Mouse (Mus musculus) hindbrain, postnatal 0 days (tissue): ENCODE measurements around the gene Best1. TPM values are rescaled to one million over a fixed set of nuclear protein-coding genes. Genes with fewer than 3 reads are reported as not detected.

ENCODE experiments used
- ATAC-seq: fragments of 200-750 bp; cut with Nextera tagmentation; 2 replicates; pipeline ENCODE4 v1.8.0; 2017; ENCODE audit warnings: mild to moderate bottlenecking, moderate TSS enrichment, moderate library complexity
- DNase-seq: peaks from one replicate; pipeline ENCODE4 v3.0.0-alpha.2; 2015; ENCODE audit warnings: low spot score
- H3K27ac ChIP-seq: fragments of 300-500 bp; sonication (generic); 2 replicates; pipeline ENCODE4 v1.5.1; 2014; ENCODE audit warnings: mild to moderate bottlenecking
- H3K27me3 ChIP-seq: fragments of 300-500 bp; sonication (generic); 2 replicates; pipeline ENCODE4 v1.6.1; 2014; ENCODE audit warnings: low read length, mixed read lengths; ENCODE audit not compliant: insufficient read depth
- H3K36me3 ChIP-seq: fragments of 300-500 bp; sonication (generic); 2 replicates; pipeline ENCODE4 v1.6.1; 2014; ENCODE audit warnings: low read length, mixed read lengths; ENCODE audit not compliant: insufficient read depth
- H3K4me1 ChIP-seq: fragments of 300-500 bp; sonication (generic); 2 replicates; pipeline ENCODE4 v1.6.1; 2014; ENCODE audit warnings: antibody characterized with exemption, low read length, mixed read lengths; ENCODE audit not compliant: insufficient read depth
- H3K4me2 ChIP-seq: fragments of 300-500 bp; sonication (generic); 2 replicates; pipeline ENCODE4 v1.6.1; 2014; ENCODE audit warnings: low read depth, mild to moderate bottlenecking, low read length, moderate library complexity, mixed read lengths
- H3K4me3 ChIP-seq: fragments of 300-500 bp; sonication (generic); 2 replicates; pipeline ENCODE4 v1.5.1; 2014; ENCODE audit warnings: low read length
- H3K9ac ChIP-seq: fragments of 300-500 bp; sonication (generic); replicated peaks from 2 replicates; pipeline ENCODE4 v1.6.1; 2014; ENCODE audit warnings: mild to moderate bottlenecking, low read length, moderate library complexity, mixed read lengths
- H3K9me3 ChIP-seq: fragments of 300-500 bp; sonication (generic); 2 replicates; pipeline ENCODE4 v1.6.1; 2016; ENCODE audit warnings: low read length, mixed read lengths
- CTCF ChIP-seq: IDR thresholded peaks from 2 replicates; pipeline ENCODE4 v1.5.1; 2016; ENCODE audit warnings: antibody characterized with exemption, control low read depth, low read depth
- WGBS: fragments of 180-500 bp; shearing (Covaris S2); extraction: QIAGEN DNeasy Blood & Tissue Kit; methylation state at CpG from one replicate; pipeline ENCODE4 v1.1.7; 2014; 5-methylcytosine and 5-hydroxymethylcytosine counted together
- polyA plus RNA-seq: library from polyadenylated mRNA; unstranded; fragments of >200 nt; fragmentation: Nextera tagmentation; extraction: Ambion mirVana; gene quantifications from 2 replicates; pipeline ENCODE4 v1.2.1, GENCODE M21; 2015
- total RNA-seq: library from RNA; depleted of rRNA; stranded (reverse); fragments of >200 nt; gene quantifications from 2 replicates; pipeline ENCODE4 v1.2.3, GENCODE M21; 2014

Best1 gene
- total and polyA plus RNA-seq, 2 experiments from 2014 or later, result 1.5 to 3.0 TPM

DNA sequence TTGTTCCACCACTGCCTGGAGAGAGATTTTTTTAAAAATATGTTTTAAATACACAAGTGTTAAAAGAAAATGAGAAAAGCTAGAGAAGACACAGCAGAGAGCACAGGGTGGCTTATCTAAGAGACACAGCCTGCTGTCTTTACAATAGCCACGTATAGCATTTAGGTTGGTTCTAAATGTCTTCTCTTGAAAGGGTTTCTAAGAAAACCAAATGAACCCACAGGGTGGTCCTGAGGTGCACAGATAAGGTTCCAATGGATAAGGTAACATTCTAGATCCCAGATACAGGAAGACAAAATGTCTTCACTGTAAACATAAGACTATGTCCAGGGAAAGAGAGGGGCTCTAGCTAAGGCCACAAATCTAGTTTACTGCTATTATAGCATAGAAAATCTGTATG is 46.0 kb downstream of the Best1 start:
- no peaks in the 10 kb centered on the region; the same call in 1 of the 2 replicates for H3K4me1 ChIP-seq
- WGBS, result 74% methylated on average over 1 of the region's 1 CpGs
- ATAC-seq, result no peak

DNA sequence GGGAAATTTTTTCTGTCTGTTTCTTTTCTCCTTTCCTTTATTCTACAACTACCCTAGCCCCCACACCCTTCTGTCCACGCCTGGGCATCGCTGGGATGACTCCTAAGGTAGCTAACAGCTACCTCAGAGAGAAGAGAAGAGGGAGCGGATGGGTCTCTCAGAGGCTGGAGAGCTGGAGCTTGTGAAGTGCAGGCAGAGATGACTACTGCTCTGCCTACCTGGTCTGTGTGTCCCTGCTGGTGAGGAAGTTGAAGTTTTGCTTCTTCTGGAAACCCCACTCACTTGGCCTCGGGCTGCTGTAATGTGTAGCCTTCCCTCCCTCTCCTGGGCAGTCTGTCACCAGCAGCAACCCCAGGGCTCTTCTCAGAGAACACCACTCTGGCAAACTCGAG is 46.6 kb downstream of the Best1 start:
- peak; percentile 12; the same call in 1 of the 2 replicates for TF ChIP-seq CTCF
- DNase-seq (no peak), ATAC-seq (peak; percentile 50)
- Histone ChIP-seq H3K27ac (peak overlapping the region; percentile 82), H3K9me3 (no peaks in the 10 kb centered on the region), H3K4me2 (peak overlapping the region; percentile 18; the same call in 1 of the 2 replicates), H3K9ac (0 out of 2 replicates have a peak overlapping the region, but pooled peaks have one; percentile 9), H3K27me3 (no peaks in the 10 kb centered on the region), H3K4me1 (no peaks in the 10 kb centered on the region; the same call in 1 of the 2 replicates), H3K36me3 (no peaks in the 10 kb centered on the region), H3K4me3 (no peak overlapping the region)
- WGBS, result 41% methylated on average over 5 of the region's 5 CpGs

More for the DNA sequence above, 46.0 kb downstream of the Best1 start:
- Histone ChIP-seq H3K27me3 (no peaks in the 10 kb centered on the region), H3K27ac (peak overlapping the region; percentile 82; the same call in 1 of the 2 replicates), H3K36me3 (no peaks in the 10 kb centered on the region), H3K4me2 (no peak overlapping the region), H3K4me3 (no peak overlapping the region), H3K9me3 (no peaks in the 10 kb centered on the region), H3K9ac (no peak overlapping the region)
- TF ChIP-seq CTCF, result no peak
- no peak for DNase-seq

DNA sequence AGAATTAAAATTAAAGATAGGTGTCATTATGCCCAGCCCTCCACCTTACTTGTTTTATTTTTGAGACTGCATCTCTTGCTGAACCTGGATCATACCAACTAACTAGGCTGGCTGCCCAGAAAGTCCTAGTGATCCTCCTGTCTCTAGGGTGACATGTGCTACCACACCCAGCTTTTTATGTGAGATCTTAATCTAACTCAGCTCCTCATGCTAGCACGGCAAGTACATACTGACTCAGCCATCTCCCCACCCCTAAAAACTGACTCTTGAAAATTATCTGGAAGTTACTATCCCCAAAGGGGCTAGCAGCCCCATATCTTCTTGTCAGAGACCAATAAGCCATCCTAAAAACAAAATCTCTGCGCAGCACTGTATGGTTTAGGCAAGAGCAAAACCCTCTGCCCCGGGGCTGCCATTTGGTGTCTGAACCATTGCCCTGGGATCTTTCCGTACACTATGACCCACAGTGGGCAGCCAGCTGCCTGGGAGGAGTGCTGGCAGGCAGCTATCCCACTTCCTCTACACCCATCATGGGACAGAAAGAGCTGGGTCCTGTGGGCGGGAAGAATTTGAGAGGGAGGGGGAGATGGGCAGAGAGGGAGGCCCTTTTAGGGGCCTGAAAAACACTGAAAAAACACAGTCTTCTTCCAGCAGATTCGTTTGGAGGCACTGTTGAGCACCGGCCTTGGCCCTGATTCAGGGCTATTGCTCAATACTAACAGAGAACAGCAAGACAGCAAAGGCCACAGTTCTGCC is 47.2 kb downstream of the Best1 start:
- DNase-seq (peak; percentile 78), ATAC-seq (peak; percentile 85)
- Histone ChIP-seq H3K4me2 (peak overlapping the region; percentile 18; the same call in 1 of the 2 replicates), H3K27ac (peak overlapping the region; percentile 82), H3K27me3 (no peaks in the 10 kb centered on the region), H3K4me1 (no peaks in the 10 kb centered on the region; the same call in 1 of the 2 replicates), H3K4me3 (no peak overlapping the region), H3K36me3 (no peaks in the 10 kb centered on the region), H3K9me3 (no peaks in the 10 kb centered on the region), H3K9ac (0 out of 2 replicates have a peak overlapping the region, but pooled peaks have one; percentile 9)
- WGBS, result 33% methylated on average over 7 of the region's 7 CpGs
- no peak for TF ChIP-seq CTCF

DNA sequence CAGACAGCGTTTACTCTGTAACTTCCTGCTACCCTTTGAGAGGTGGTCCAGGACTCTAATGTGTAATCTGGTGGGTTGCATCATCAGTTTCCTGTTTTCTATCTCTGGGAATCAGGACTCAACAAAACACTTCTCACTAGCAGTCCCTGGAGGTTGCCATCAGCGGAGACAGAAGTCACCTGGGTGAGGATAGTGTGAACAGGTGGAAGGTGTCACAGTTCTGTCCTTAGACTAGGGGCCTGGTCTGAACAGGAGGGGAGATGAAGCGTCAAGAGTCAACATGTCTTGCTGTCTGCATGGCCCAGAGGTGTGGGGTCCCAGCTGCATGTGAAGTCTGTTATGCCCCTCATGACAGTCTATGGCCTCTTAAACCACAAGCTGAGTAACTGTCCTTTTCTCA is 48.5 kb downstream of the Best1 start:
- no peak for TF ChIP-seq CTCF
- no peaks in the 10 kb centered on the region for H3K36me3 ChIP-seq
- H3K27ac ChIP-seq, result no peak overlapping the region
- no peak overlapping the region for H3K4me3 ChIP-seq
- no peaks in the 10 kb centered on the region; the same call in 1 of the 2 replicates for H3K4me1 ChIP-seq
- H3K27me3 ChIP-seq, result no peaks in the 10 kb centered on the region
- WGBS, result 89% methylated on average over 3 of the region's 3 CpGs
- no peak overlapping the region for H3K9ac ChIP-seq
- ATAC-seq (no peak), DNase-seq (no peak)
- no peak overlapping the region for H3K4me2 ChIP-seq
- no peaks in the 10 kb centered on the region for H3K9me3 ChIP-seq

DNA sequence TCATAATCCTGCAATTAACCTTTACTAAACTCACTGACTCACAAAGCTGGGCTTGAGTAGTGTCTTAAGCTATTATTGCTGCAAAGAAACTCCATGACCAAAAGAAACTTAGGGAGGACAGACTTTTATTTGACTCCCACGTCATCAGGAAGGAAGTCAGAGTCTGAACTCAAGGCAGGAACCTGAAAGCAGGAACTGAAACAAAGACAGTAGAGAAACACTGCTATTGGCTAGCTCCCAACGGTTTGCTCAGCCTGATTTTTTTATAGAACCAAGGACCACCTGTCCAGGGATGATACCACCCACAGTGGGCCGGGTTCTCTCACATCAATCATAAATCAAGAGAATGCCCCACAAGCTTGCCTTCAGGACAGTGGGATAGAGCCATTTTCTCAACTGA is 49.0 kb downstream of the Best1 start:
- Histone ChIP-seq H3K27me3 (no peaks in the 10 kb centered on the region), H3K9me3 (no peaks in the 10 kb centered on the region), H3K36me3 (no peaks in the 10 kb centered on the region), H3K4me1 (no peaks in the 10 kb centered on the region; the same call in 1 of the 2 replicates), H3K4me3 (no peak overlapping the region), H3K27ac (no peak overlapping the region), H3K4me2 (no peak overlapping the region), H3K9ac (no peak overlapping the region)
- ATAC-seq (no peak), DNase-seq (no peak)
- no peak for TF ChIP-seq CTCF
- WGBS, result 69% methylated on average over 3 of the region's 3 CpGs

DNA sequence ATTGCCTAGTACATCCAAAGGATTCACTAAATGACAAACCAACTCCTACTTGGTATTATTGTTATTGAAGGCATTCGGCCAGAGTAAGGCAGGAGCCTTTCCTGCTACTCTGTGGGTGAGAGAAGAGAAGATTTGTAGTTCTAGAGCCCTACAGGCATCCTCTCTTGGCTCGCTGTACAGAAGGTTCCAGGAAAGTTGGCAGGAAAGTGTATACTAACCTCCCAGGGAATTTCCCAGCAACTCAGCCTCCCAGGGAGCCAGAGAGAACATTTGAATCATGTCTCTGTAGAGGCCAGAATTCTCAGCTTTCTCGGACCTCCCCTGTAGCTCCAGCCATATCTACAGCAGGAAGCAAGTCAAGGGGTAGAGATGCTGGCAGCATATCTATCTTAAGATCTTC is 54.4 kb downstream of the Best1 start:
- 71% methylated on average over 3 of the region's 3 CpGs for WGBS
- DNase-seq (no peak), ATAC-seq (no peak)
- no peaks in the 10 kb centered on the region for H3K27me3 ChIP-seq
- H3K9ac ChIP-seq, result no peak overlapping the region
- no peaks in the 10 kb centered on the region for H3K4me1 ChIP-seq
- H3K9me3 ChIP-seq, result no peaks in the 10 kb centered on the region
- H3K27ac ChIP-seq, result no peak overlapping the region
- H3K4me2 ChIP-seq, result no peak overlapping the region
- TF ChIP-seq CTCF, result no peak
- H3K36me3 ChIP-seq, result no peaks in the 10 kb centered on the region
- H3K4me3 ChIP-seq, result no peak overlapping the region
